Mouse (Mus musculus): ENCODE results near the gene Rlbp1. TPM values are rescaled to one million over a fixed set of nuclear protein-coding genes. Genes with fewer than 3 reads are reported as not detected.

The Rlbp1 gene
- 15.0 and 17.1 TPM in 2 replicates for polyA plus RNA-seq (2015; fragmentation: Nextera tagmentation; extraction: Ambion mirVana)

DNA sequence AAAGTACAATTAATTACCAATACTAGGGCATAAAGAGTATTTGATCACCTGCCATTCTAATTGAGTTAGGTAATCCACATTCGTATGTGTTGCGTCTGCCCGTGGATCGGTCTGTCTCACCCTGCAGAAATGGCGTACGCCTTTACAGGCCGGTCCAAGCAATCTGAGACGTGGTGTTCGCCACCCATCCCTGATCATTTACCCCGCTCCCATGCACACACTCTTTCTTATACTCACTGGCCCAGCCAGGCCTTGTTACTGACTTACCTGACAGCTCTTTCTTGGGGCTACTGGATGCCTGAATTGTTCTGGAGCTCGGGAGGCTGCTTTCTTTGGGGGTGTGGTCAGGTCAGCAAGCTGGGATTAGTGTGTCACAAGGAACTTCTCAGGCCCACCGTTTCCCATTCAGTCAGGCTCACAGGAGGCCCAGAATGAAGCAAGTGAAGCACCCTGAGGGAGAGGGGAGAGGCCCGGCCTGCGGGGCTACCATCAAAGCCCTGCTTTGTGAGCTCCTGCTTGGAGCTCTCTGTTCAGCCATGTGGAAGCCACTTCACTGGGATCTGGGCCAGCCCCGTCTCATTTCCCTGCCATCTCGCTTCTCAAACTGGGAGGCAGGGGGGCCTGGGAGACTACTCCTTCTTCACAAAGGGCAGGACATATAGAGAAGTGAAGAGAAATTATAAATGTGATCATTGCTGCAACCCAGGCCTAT is at the start of gene Rlbp1:
Gene Rlbp1 (minus strand): TSS at position 627 of the 712 bp plus-strand sequence.
- Histone ChIP-seq H3K4me2 (ENCODE audit: low read length) (no peak within 1 kb of the TSS), H3K27ac (ENCODE audit: low read length) (0 out of 2 replicates have a peak within 1 kb of the TSS, but pooled peaks have one; percentile 17), H3K36me3 (ENCODE audit: control insufficient read depth, insufficient read depth, low read length) (no peaks in the 10 kb centered on the region), H3K9me3 (replicated peaks; ENCODE audit: control insufficient read depth, low read length, poor library complexity, severe bottlenecking) (no peaks in the 10 kb centered on the region), H3K9ac (ENCODE audit: low read depth, low read length) (no peak within 1 kb of the TSS), H3K4me3 (ENCODE audit: low read depth, low read length) (no peak within 1 kb of the TSS), H3K27me3 (ENCODE audit: control insufficient read depth, insufficient read depth, low read depth, low read length) (no peaks in the 10 kb centered on the region), H3K4me1 (ENCODE audit: control insufficient read depth, insufficient read depth, low read length) (peaks cover 3% of the 10 kb centered on the region)
- ATAC-seq, result peak; percentile 54; the same call in 1 of the 2 replicates
- WGBS, result 47% methylated on average over 16 of the region's 16 CpGs

DNA sequence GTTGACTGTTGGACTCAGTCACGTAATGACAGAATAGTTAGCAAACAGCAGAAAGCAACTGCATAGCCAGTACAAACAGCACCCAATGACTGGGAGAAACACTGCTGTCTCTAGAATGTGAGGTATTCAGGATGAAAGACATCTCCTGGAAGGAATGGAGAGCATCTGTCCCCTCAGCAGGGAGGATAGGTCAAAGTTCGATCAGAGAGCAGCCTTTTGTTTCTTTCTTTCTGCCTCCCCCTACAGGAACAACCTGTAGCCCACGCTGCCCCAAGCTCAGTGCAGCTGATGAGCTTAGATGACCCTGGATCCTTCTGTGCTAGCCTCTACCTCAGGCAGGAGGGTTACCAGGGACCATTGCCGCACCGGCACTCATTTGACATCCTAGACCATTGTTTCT is 41.4 kb upstream of the Rlbp1 start:
- no peaks in the 10 kb centered on the region for H3K9me3 ChIP-seq (replicated peaks; ENCODE audit: control insufficient read depth, low read length, poor library complexity, severe bottlenecking)
- no peaks in the 10 kb centered on the region for H3K4me1 ChIP-seq (ENCODE audit: control insufficient read depth, insufficient read depth, low read length)
- WGBS, result 62% methylated on average over 5 of the region's 5 CpGs
- no peaks in the 10 kb centered on the region for H3K27me3 ChIP-seq (ENCODE audit: control insufficient read depth, insufficient read depth, low read depth, low read length)
- ATAC-seq, result no peak
- no peak overlapping the region for H3K4me2 ChIP-seq (ENCODE audit: low read length)
- H3K4me3 ChIP-seq (ENCODE audit: low read depth, low read length), result no peak overlapping the region
- no peak overlapping the region for H3K27ac ChIP-seq (ENCODE audit: low read length)
- no peak overlapping the region for H3K9ac ChIP-seq (ENCODE audit: low read depth, low read length)
- no peaks in the 10 kb centered on the region for H3K36me3 ChIP-seq (ENCODE audit: control insufficient read depth, insufficient read depth, low read length)

DNA sequence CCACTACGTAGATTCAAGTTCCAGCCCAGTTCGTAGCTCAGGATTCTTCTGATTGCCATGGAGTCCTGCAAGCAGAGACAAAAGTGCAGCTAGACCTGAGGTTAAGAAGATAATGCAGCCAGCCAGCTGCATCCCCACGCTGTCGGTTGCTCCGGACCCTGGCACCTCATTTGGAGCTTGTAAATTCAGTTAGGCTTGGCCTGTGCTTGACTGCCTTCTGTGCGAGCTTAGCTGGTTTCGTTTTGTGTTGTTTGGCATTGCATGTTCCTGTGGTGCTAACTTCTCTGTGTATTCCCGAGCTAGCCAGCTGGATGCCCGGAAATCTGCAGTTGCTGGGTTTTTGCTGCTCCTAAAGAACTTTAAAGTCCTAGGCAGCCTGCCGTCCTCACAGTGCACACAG is 39.0 kb upstream of the Rlbp1 start:
- WGBS, result 55% methylated on average over 10 of the region's 10 CpGs
- no peak for ATAC-seq

DNA sequence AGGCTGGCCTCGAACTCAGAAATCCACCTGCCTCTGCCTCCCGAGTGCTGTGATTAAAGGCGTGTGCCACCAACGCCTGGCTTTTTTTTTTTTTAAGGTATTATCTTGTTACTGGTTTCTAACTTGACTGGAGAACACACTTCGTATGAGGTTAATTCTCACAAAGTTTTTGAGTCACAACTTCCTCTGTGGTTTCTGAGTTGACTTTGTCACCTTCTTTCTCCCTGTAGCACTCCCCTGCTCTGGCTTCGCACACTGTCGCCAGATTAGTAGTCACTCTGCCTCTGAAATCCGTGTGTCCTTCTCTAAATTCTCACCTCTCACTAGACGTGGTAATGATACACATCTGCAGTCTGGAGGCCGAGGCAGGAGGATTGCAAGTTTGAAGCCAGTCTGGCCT is 36.0 kb upstream of the Rlbp1 start:
- H3K36me3 ChIP-seq (ENCODE audit: control insufficient read depth, insufficient read depth, low read length), result no peaks in the 10 kb centered on the region
- H3K9me3 ChIP-seq (replicated peaks; ENCODE audit: control insufficient read depth, low read length, poor library complexity, severe bottlenecking), result no peaks in the 10 kb centered on the region
- no peaks in the 10 kb centered on the region for H3K4me1 ChIP-seq (ENCODE audit: control insufficient read depth, insufficient read depth, low read length)
- no peak overlapping the region for H3K9ac ChIP-seq (ENCODE audit: low read depth, low read length)
- no peak overlapping the region for H3K27ac ChIP-seq (ENCODE audit: low read length)
- no peaks in the 10 kb centered on the region for H3K27me3 ChIP-seq (ENCODE audit: control insufficient read depth, insufficient read depth, low read depth, low read length)
- WGBS, result 95% methylated on average over 10 of the region's 10 CpGs
- no peak overlapping the region for H3K4me3 ChIP-seq (ENCODE audit: low read depth, low read length)
- no peak overlapping the region for H3K4me2 ChIP-seq (ENCODE audit: low read length)
- ATAC-seq, result no peak

More for the DNA sequence above, 39.0 kb upstream of the Rlbp1 start:
- Histone ChIP-seq H3K9ac (ENCODE audit: low read depth, low read length) (no peak overlapping the region), H3K4me2 (ENCODE audit: low read length) (no peak overlapping the region), H3K36me3 (ENCODE audit: control insufficient read depth, insufficient read depth, low read length) (no peaks in the 10 kb centered on the region), H3K9me3 (replicated peaks; ENCODE audit: control insufficient read depth, low read length, poor library complexity, severe bottlenecking) (no peaks in the 10 kb centered on the region), H3K27ac (ENCODE audit: low read length) (no peak overlapping the region; the same call in 1 of the 2 replicates), H3K27me3 (ENCODE audit: control insufficient read depth, insufficient read depth, low read depth, low read length) (no peaks in the 10 kb centered on the region), H3K4me1 (ENCODE audit: control insufficient read depth, insufficient read depth, low read length) (no peaks in the 10 kb centered on the region), H3K4me3 (ENCODE audit: low read depth, low read length) (no peak overlapping the region)

DNA sequence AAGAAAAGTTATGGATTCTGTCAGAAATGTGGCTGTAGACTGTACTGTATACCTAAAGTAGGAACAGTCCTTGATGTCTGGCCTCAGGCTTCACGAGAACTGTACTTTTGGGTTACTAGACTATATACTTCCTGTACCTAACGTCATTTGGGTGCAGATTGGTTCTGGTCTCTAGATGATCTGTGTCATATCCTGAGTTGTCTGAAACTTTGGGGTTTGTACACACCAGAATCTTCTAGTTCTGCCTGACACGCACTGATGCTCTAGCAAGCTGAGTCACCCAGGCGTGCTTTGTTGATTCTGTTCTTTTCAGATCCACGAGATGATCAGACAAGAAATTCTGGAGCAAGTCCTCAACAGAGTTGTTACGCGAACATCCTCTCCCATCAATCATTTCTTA is 33.1 kb upstream of the Rlbp1 start:
- H3K9ac ChIP-seq (ENCODE audit: low read depth, low read length), result no peak overlapping the region
- no peak overlapping the region for H3K4me3 ChIP-seq (ENCODE audit: low read depth, low read length)
- H3K4me1 ChIP-seq (ENCODE audit: control insufficient read depth, insufficient read depth, low read length), result no peaks in the 10 kb centered on the region
- no peak overlapping the region for H3K4me2 ChIP-seq (ENCODE audit: low read length)
- ATAC-seq, result no peak
- no peak overlapping the region for H3K27ac ChIP-seq (ENCODE audit: low read length)
- no peaks in the 10 kb centered on the region for H3K9me3 ChIP-seq (replicated peaks; ENCODE audit: control insufficient read depth, low read length, poor library complexity, severe bottlenecking)
- no peaks in the 10 kb centered on the region for H3K27me3 ChIP-seq (ENCODE audit: control insufficient read depth, insufficient read depth, low read depth, low read length)
- WGBS, result 93% methylated on average over 7 of the region's 7 CpGs
- H3K36me3 ChIP-seq (ENCODE audit: control insufficient read depth, insufficient read depth, low read length), result no peaks in the 10 kb centered on the region

DNA sequence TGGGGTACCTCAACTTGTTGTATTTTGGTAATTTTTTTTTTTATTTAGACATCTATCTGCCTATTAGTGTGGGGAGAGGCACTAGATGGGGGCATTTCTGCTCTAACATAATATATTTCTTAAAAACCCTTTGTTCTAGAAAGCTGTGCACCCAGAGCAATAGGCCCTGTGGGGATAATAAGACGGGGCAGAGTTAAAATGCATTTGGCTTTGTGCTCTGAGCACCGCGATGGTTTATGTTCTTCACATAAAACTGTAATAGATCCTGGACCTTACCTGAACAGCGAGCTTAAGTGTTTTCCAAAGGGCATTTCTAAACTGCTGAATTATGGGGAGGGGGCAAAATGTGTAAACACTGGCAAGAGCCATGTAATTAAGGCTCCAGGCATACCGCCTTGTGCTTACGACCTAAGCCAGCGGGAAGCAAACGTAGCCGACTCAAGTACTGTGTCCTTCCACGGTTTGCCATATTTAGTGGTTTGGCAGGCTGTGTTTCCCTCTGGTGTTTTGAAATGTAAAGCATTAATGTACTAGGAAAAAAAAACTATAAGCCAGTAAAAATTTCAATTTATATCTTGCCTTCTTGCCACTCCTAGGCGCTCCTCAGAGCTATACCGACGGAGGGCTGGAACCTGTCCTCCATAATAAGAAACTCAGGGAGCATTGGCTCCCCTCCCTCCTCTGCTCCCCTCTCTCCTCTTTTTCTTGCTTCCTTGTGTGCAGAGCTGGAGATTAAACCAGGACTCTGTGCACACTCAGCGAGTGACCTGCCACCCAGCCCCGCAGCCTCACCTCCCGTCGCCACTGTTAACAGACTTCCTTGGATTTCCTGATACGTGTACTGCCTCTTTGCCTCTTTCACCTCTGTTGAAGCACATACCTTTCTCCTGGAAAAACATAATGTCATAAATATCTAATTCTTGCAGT is 27.9 kb upstream of the Rlbp1 start:
- Histone ChIP-seq H3K9ac (ENCODE audit: low read depth, low read length) (no peak overlapping the region), H3K27ac (ENCODE audit: low read length) (no peak overlapping the region), H3K9me3 (replicated peaks; ENCODE audit: control insufficient read depth, low read length, poor library complexity, severe bottlenecking) (no peaks in the 10 kb centered on the region), H3K4me2 (ENCODE audit: low read length) (no peak overlapping the region), H3K36me3 (ENCODE audit: control insufficient read depth, insufficient read depth, low read length) (no peaks in the 10 kb centered on the region), H3K4me1 (ENCODE audit: control insufficient read depth, insufficient read depth, low read length) (no peaks in the 10 kb centered on the region), H3K4me3 (ENCODE audit: low read depth, low read length) (no peak overlapping the region), H3K27me3 (ENCODE audit: control insufficient read depth, insufficient read depth, low read depth, low read length) (no peaks in the 10 kb centered on the region)
- ATAC-seq, result no peak
- 84% methylated on average over 18 of the region's 18 CpGs for WGBS

DNA sequence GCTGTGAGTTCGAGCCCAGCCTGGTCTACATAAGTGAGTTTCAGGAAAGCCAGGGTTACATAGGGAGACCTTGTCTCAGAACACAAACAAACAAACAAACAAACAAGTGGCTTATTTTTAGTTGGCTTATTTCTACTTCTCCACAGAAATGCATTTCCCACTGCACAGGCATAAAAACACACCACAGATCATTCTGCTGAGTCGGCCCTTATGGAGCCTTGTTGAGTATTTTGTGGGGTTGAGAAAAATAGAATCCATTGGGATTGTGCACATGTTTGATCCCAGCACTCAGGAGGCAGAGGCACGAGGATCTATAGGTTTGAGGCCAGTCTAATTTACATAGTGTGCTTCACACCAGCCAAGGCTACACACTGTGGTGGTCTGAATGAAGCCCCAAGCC is 13.4 kb upstream of the Rlbp1 start:
- 84% methylated on average over 3 of the region's 3 CpGs for WGBS
- no peak overlapping the region for H3K27ac ChIP-seq (ENCODE audit: low read length)
- H3K27me3 ChIP-seq (ENCODE audit: control insufficient read depth, insufficient read depth, low read depth, low read length), result no peaks in the 10 kb centered on the region

DNA sequence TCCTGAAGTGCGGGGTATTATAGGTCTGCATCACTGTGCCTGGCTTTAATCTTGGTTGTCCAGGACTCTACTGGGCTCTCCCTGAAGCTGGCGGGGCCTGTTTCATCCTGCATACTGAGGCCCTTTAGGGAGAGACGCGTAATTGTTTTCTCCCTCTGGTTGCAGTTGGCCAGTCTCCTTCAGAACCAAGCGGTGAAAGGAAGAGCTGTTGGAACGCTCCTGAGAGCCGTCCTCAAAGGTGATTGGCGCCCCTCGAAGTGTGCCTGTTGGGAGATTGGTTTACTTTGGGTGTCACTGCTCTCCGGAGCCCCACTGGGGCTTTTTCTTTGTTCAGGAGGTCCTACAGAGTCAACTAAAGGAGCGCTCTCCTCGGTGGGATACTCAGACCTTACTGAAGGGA is 12.1 kb upstream of the Rlbp1 start:
- no peaks in the 10 kb centered on the region for H3K36me3 ChIP-seq (ENCODE audit: control insufficient read depth, insufficient read depth, low read length)
- WGBS, result 69% methylated on average over 12 of the region's 12 CpGs
- no peaks in the 10 kb centered on the region for H3K9me3 ChIP-seq (replicated peaks; ENCODE audit: control insufficient read depth, low read length, poor library complexity, severe bottlenecking)
- H3K27ac ChIP-seq (ENCODE audit: low read length), result no peak overlapping the region
- no peak overlapping the region for H3K4me3 ChIP-seq (ENCODE audit: low read depth, low read length)
- no peak overlapping the region for H3K4me2 ChIP-seq (ENCODE audit: low read length)
- H3K4me1 ChIP-seq (ENCODE audit: control insufficient read depth, insufficient read depth, low read length), result no peaks in the 10 kb centered on the region
- ATAC-seq, result no peak
- H3K9ac ChIP-seq (ENCODE audit: low read depth, low read length), result no peak overlapping the region
- no peaks in the 10 kb centered on the region for H3K27me3 ChIP-seq (ENCODE audit: control insufficient read depth, insufficient read depth, low read depth, low read length)

More for the DNA sequence above, 13.4 kb upstream of the Rlbp1 start:
- ATAC-seq, result no peak
- H3K4me1 ChIP-seq (ENCODE audit: control insufficient read depth, insufficient read depth, low read length), result no peaks in the 10 kb centered on the region
- H3K4me2 ChIP-seq (ENCODE audit: low read length), result no peak overlapping the region
- no peaks in the 10 kb centered on the region for H3K36me3 ChIP-seq (ENCODE audit: control insufficient read depth, insufficient read depth, low read length)
- no peak overlapping the region for H3K9ac ChIP-seq (ENCODE audit: low read depth, low read length)
- no peak overlapping the region for H3K4me3 ChIP-seq (ENCODE audit: low read depth, low read length)
- H3K9me3 ChIP-seq (replicated peaks; ENCODE audit: control insufficient read depth, low read length, poor library complexity, severe bottlenecking), result no peaks in the 10 kb centered on the region

DNA sequence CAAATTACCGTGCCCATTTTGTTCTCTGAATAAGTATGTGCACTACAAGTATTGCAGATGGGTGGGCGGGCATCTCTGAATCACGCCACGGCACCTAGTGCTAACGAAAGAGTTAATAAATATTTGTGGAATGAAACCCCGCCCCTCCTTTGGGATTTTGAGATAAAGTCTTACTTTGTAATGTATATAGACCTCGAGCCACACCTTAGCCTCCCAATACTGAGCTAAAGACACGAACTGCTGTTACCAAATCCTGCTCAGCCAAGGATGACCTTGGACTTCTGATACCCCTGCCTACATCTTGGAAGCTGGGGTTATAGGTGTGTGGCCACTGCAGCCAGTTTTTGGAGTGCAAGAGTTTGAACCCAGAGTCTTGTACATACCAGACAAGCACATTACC is 11.6 kb upstream of the Rlbp1 start:
- H3K4me1 ChIP-seq (ENCODE audit: control insufficient read depth, insufficient read depth, low read length), result no peaks in the 10 kb centered on the region
- no peak overlapping the region for H3K27ac ChIP-seq (ENCODE audit: low read length)
- no peaks in the 10 kb centered on the region for H3K27me3 ChIP-seq (ENCODE audit: control insufficient read depth, insufficient read depth, low read depth, low read length)
- no peak overlapping the region for H3K9ac ChIP-seq (ENCODE audit: low read depth, low read length)
- H3K4me3 ChIP-seq (ENCODE audit: low read depth, low read length), result no peak overlapping the region
- ATAC-seq, result no peak
- no peaks in the 10 kb centered on the region for H3K36me3 ChIP-seq (ENCODE audit: control insufficient read depth, insufficient read depth, low read length)
- H3K4me2 ChIP-seq (ENCODE audit: low read length), result no peak overlapping the region
- H3K9me3 ChIP-seq (replicated peaks; ENCODE audit: control insufficient read depth, low read length, poor library complexity, severe bottlenecking), result no peaks in the 10 kb centered on the region
- 93% methylated on average over 8 of the region's 8 CpGs for WGBS

Data from midbrain, embryonic 16.5 days (tissue).